Mouse (Mus musculus): ENCODE data around the gene Usp35. TPM values are rescaled to one million over a fixed set of nuclear protein-coding genes. Genes with fewer than 3 reads are reported as not detected.
A peak's percentile ranks its signal among the peaks of the same experiment; 100 is the strongest.

The Usp35 gene
- polyA plus RNA-seq (2015; fragmentation: Nextera tagmentation; extraction: Ambion mirVana): 3.9 and 4.4 TPM in 2 replicates

DNA sequence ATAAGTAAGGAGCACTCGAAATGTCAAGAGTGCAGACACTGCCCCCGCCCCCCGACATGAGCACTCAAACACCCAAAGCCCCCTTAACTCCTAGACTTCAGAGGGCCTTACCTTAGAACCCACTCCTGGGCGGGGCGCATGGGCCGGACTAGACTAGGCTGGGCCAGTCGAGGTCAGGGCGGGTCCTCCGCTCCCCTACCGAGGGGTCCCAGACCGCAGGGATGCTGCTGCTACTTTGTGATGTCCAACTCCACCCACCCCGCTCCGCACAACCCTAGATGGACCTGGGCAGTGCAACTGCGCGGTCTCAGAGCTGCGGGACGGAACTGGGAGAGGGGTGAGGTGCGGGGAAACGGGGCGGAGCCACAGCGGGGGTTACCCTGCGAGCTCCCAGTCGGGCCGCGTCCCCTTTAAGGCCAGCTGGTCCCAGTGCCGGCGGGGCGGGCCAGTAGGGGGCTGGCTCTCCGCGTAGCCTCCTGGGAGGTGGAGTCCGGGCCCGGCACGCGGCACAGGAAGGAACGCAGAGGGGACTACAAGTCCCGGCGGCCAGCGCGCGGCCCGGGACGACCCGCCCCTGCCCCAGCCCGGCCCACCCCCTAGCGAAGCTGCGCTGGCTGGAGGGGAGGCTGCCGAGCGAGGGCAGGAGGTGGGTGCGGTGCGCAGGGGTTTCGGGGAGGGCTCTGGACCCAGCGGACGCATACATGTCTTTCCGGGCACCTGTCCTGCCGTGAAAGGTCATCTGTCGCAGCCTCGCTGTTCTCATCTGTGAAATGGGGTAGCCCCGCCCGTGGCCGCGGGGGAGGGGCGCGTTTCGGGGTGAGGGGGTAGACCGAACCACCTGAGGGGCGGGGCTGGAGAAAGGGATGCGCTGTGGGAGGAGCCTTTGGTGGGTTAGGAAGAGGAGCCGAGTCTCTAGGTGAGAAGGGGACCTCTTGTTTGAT is at the start of gene Usp35, which contains the start of gene Kctd21:
Gene Usp35, minus strand, starts transcription at position 295 of the 941 bp plus-strand sequence.
Gene Kctd21, plus strand, starts transcription at position 602 of the 941 bp plus-strand sequence.
- Histone ChIP-seq H3K27me3 (replicated peaks; ENCODE audit: control insufficient read depth, insufficient read depth, low read length) (peaks cover 3% of the 10 kb centered on the region; the same call in 1 of the 2 replicates), H3K36me3 (ENCODE audit: control insufficient read depth, insufficient read depth) (no peaks in the 10 kb centered on the region), H3K4me3 (replicated peaks; ENCODE audit: low read length) (peak within 1 kb of the TSS; percentile 82), H3K27ac (ENCODE audit: low read length) (peak within 1 kb of the TSS; percentile 24; the same call in 1 of the 2 replicates), H3K4me2 (ENCODE audit: low read length) (peak within 1 kb of the TSS; percentile 75), H3K9me3 (ENCODE audit: control insufficient read depth, low read length) (no peaks in the 10 kb centered on the region), H3K9ac (replicated peaks; ENCODE audit: low read depth, low read length) (peak within 1 kb of the TSS; percentile 81), H3K4me1 (replicated peaks; ENCODE audit: control insufficient read depth, insufficient read depth, low read length) (peaks cover 21% of the 10 kb centered on the region)
- ATAC-seq: peak; percentile 99
- WGBS: 1% methylated on average over 68 of the region's 68 CpGs

DNA sequence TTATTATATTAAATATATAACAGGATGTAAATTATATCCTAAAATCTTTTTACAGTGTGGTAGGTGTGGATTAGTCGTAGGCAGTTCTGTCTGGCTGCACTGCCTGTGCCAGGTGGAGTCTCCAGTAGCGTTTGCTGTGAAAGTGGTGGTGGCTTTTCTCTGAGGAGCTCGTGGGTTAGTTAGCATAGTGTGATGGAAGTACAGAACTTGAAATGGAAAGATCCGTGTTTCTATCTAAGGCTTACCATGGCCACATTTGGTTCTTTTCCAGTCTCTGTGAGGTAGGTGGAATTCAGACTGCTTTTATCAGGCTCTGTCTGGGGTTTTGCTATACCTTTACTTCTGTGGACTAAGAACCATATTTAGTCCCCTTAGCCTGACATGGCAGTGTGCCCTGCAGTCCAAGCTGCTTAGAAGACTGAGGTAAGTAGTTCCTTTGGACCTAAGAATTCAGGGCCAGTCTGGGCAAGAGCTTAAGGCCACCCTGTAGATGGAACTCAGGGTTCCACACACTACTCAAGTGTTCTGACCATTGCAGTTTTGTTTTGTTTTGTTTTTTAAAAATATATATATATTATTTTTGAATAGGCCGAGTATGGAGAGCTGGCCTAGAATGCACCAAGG is 48.8 kb upstream of the Usp35 start:
- H3K27me3 ChIP-seq (replicated peaks; ENCODE audit: control insufficient read depth, insufficient read depth, low read length): no peaks in the 10 kb centered on the region
- ATAC-seq: no peak
- no peaks in the 10 kb centered on the region for H3K9me3 ChIP-seq (ENCODE audit: control insufficient read depth, low read length)
- no peaks in the 10 kb centered on the region for H3K4me1 ChIP-seq (replicated peaks; ENCODE audit: control insufficient read depth, insufficient read depth, low read length)
- no peak overlapping the region for H3K4me2 ChIP-seq (ENCODE audit: low read length)
- 91% methylated on average over 5 of the region's 5 CpGs for WGBS
- H3K27ac ChIP-seq (ENCODE audit: low read length): no peak overlapping the region
- H3K4me3 ChIP-seq (replicated peaks; ENCODE audit: low read length): no peak overlapping the region
- no peak overlapping the region for H3K9ac ChIP-seq (replicated peaks; ENCODE audit: low read depth, low read length)
- H3K36me3 ChIP-seq (ENCODE audit: control insufficient read depth, insufficient read depth): peaks cover 7% of the 10 kb centered on the region

DNA sequence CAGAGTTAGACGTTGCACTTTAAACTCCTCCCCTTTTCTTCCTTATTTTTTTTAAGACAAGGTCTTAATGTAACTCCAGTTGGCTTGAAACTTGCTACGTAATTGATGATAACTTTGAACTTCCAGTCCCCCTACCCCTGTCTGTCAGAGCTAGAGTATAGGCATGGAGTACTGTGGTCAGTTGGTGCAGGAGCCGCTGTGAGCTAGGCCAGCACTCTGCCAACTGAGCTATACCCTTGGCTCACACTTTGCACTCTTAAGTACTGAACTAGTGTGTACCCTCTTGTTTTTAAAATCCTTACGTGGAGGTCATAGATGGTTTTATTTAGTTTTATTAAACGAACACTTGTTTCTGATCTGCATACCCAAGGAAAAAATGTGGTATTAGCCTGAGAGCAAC is 47.5 kb upstream of the Usp35 start:
- Histone ChIP-seq H3K36me3 (ENCODE audit: control insufficient read depth, insufficient read depth) (peaks cover 7% of the 10 kb centered on the region), H3K27ac (ENCODE audit: low read length) (no peak overlapping the region), H3K4me3 (replicated peaks; ENCODE audit: low read length) (no peak overlapping the region), H3K9me3 (ENCODE audit: control insufficient read depth, low read length) (no peaks in the 10 kb centered on the region), H3K27me3 (replicated peaks; ENCODE audit: control insufficient read depth, insufficient read depth, low read length) (no peaks in the 10 kb centered on the region), H3K4me1 (replicated peaks; ENCODE audit: control insufficient read depth, insufficient read depth, low read length) (no peaks in the 10 kb centered on the region), H3K4me2 (ENCODE audit: low read length) (no peak overlapping the region), H3K9ac (replicated peaks; ENCODE audit: low read depth, low read length) (no peak overlapping the region)
- ATAC-seq: no peak
- 92% methylated on average over 5 of the region's 5 CpGs for WGBS

DNA sequence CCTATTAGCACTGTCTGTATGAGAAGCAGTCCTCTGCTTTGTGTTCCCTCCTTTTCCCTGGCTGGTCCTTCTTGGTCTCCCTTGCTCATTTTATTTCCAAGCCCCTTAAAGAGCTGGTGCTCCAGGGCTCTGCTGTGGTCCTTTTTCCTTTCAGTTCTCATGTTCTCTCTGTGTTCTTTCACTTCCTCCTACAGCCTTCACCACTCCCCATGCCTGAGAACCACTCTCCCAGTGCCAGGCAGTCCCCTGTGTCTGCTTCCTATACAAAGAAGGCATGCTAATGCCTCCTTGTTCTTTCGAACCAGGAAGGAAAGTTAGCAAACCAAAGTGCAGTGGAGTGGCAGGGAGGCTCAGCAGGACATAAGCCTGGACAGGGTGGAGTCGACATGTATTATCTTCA is 44.1 kb upstream of the Usp35 start:
- no peak for ATAC-seq
- Histone ChIP-seq H3K4me1 (replicated peaks; ENCODE audit: control insufficient read depth, insufficient read depth, low read length) (peaks cover 8% of the 10 kb centered on the region), H3K9me3 (ENCODE audit: control insufficient read depth, low read length) (no peaks in the 10 kb centered on the region), H3K36me3 (ENCODE audit: control insufficient read depth, insufficient read depth) (peaks cover 3% of the 10 kb centered on the region; the same call in 1 of the 2 replicates), H3K4me2 (ENCODE audit: low read length) (no peak overlapping the region), H3K9ac (replicated peaks; ENCODE audit: low read depth, low read length) (no peak overlapping the region), H3K27me3 (replicated peaks; ENCODE audit: control insufficient read depth, insufficient read depth, low read length) (no peaks in the 10 kb centered on the region), H3K4me3 (replicated peaks; ENCODE audit: low read length) (no peak overlapping the region), H3K27ac (ENCODE audit: low read length) (no peak overlapping the region)
- WGBS: 71% methylated on average over 2 of the region's 2 CpGs

DNA sequence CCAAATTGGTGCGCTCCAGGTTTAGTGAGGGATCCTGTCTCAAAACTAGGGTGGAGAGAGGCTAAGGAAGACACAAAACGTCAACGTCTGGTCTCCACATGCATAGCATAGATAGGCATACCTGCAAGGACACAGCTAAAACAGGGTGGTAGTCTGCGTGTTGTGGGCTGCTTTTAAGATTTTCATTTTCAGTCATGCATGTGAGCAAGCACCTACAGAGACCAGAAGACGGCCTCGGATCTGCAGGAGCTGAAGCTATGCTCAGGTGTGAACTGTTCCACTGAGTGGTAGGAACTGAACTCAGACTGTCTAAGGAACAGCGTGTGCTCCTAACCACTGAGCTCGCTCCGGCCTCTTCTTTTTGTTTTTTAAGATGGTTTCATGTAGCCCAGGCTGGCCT is 43.3 kb upstream of the Usp35 start:
- H3K9me3 ChIP-seq (ENCODE audit: control insufficient read depth, low read length): no peaks in the 10 kb centered on the region
- no peaks in the 10 kb centered on the region for H3K27me3 ChIP-seq (replicated peaks; ENCODE audit: control insufficient read depth, insufficient read depth, low read length)
- H3K4me2 ChIP-seq (ENCODE audit: low read length): no peak overlapping the region
- WGBS: 97% methylated on average over 9 of the region's 9 CpGs
- no peak overlapping the region for H3K9ac ChIP-seq (replicated peaks; ENCODE audit: low read depth, low read length)
- no peak for ATAC-seq
- H3K27ac ChIP-seq (ENCODE audit: low read length): no peak overlapping the region
- H3K4me1 ChIP-seq (replicated peaks; ENCODE audit: control insufficient read depth, insufficient read depth, low read length): peaks cover 11% of the 10 kb centered on the region
- H3K4me3 ChIP-seq (replicated peaks; ENCODE audit: low read length): no peak overlapping the region
- H3K36me3 ChIP-seq (ENCODE audit: control insufficient read depth, insufficient read depth): peaks cover 3% of the 10 kb centered on the region; the same call in 1 of the 2 replicates

DNA sequence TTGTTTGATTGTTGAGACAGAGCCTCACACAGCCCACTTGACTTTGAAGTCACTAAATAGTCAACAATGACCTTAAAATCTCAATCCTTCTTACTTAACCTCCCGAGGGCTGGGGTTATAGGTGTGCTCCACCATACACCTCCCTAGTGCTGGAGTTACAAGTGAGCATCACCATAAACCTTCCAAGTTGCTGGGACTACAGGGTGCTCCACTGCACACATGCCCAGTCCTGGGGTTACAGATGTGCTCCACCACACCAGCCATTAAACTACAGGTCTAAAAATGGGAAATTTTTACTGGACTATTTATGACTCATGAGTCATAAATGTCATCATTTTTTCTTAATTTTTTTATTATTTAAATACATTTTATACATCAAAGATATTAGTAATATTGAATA is 34.1 kb upstream of the Usp35 start:
- no peak for ATAC-seq
- no peaks in the 10 kb centered on the region for H3K36me3 ChIP-seq (ENCODE audit: control insufficient read depth, insufficient read depth)
- no peak overlapping the region for H3K27ac ChIP-seq (ENCODE audit: low read length)
- H3K27me3 ChIP-seq (replicated peaks; ENCODE audit: control insufficient read depth, insufficient read depth, low read length): no peaks in the 10 kb centered on the region
- H3K9ac ChIP-seq (replicated peaks; ENCODE audit: low read depth, low read length): no peak overlapping the region
- WGBS: 70% methylated on average over 1 of the region's 1 CpGs
- H3K9me3 ChIP-seq (ENCODE audit: control insufficient read depth, low read length): no peaks in the 10 kb centered on the region
- no peak overlapping the region for H3K4me2 ChIP-seq (ENCODE audit: low read length)
- no peak overlapping the region for H3K4me3 ChIP-seq (replicated peaks; ENCODE audit: low read length)
- peaks cover 3% of the 10 kb centered on the region for H3K4me1 ChIP-seq (replicated peaks; ENCODE audit: control insufficient read depth, insufficient read depth, low read length)

DNA sequence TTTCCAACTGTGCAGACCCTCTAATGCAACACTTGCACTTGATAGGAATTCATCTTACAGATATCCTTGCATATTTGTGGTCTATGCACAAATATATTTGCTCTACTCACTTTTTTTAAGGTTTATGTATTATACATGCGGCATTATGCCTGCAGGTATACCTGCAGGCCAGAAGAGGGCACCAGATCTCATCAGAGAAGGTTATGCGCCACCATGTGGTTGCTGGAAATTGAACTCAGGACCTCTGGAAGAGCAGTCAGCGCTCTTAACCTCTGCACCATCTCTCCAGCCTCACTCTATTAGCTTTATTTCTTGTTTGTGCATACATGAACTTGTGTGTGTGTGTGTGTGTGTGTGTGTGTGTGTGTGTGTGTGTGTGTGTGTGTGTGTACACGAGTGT is 29.6 kb upstream of the Usp35 start:
- Histone ChIP-seq H3K9me3 (ENCODE audit: control insufficient read depth, low read length) (no peaks in the 10 kb centered on the region), H3K4me2 (ENCODE audit: low read length) (no peak overlapping the region), H3K36me3 (ENCODE audit: control insufficient read depth, insufficient read depth) (no peaks in the 10 kb centered on the region), H3K9ac (replicated peaks; ENCODE audit: low read depth, low read length) (no peak overlapping the region), H3K27me3 (replicated peaks; ENCODE audit: control insufficient read depth, insufficient read depth, low read length) (no peaks in the 10 kb centered on the region), H3K4me3 (replicated peaks; ENCODE audit: low read length) (no peak overlapping the region), H3K27ac (ENCODE audit: low read length) (no peak overlapping the region), H3K4me1 (replicated peaks; ENCODE audit: control insufficient read depth, insufficient read depth, low read length) (no peaks in the 10 kb centered on the region)
- 35% methylated on average over 4 of the region's 4 CpGs for WGBS
- ATAC-seq: no peak

DNA sequence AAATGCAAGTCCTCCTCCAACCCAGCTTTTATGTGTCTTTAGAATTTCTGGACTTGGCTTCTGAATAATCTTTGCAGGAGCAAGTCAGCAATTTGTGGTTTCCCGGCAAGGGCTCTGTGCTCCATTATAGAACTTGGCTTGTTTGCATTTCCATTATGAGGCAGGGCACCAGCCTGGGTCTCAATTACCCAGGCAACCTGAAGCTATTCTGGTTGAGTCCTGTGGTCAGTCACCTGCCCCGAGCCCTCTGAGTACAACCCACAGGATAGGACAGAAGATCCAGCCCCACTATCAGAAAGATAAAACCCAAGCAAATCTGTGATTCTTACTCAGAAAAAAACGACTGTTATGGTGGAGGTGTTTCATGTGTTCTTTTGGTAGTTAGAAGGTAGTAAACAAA is 29.1 kb upstream of the Usp35 start:
- Histone ChIP-seq H3K4me3 (replicated peaks; ENCODE audit: low read length) (no peak overlapping the region), H3K4me2 (ENCODE audit: low read length) (no peak overlapping the region), H3K4me1 (replicated peaks; ENCODE audit: control insufficient read depth, insufficient read depth, low read length) (no peaks in the 10 kb centered on the region), H3K36me3 (ENCODE audit: control insufficient read depth, insufficient read depth) (no peaks in the 10 kb centered on the region), H3K9me3 (ENCODE audit: control insufficient read depth, low read length) (no peaks in the 10 kb centered on the region), H3K27ac (ENCODE audit: low read length) (no peak overlapping the region), H3K27me3 (replicated peaks; ENCODE audit: control insufficient read depth, insufficient read depth, low read length) (no peaks in the 10 kb centered on the region), H3K9ac (replicated peaks; ENCODE audit: low read depth, low read length) (no peak overlapping the region)
- 44% methylated on average over 3 of the region's 3 CpGs for WGBS
- ATAC-seq: no peak

DNA sequence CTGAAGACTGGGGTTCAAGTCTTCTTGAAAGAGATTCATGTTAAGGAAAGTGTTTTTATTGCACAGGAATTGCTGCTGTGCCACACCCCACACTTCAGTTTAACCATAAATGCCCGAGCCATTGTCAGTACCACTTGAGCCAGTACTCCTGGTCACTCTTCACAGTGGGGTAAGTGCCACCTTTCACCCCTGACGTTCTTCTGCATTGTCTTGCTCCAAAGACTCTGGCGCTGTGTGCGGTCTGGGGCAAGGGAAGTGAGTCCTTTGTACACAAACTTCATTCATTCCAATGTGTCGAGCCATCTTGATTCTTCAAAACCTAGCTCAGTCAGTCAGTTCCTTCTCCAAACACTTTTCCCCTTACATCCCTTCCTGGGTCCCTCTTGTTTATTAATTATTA is 28.3 kb upstream of the Usp35 start:
- Histone ChIP-seq H3K4me3 (replicated peaks; ENCODE audit: low read length) (no peak overlapping the region), H3K9ac (replicated peaks; ENCODE audit: low read depth, low read length) (no peak overlapping the region), H3K27ac (ENCODE audit: low read length) (no peak overlapping the region), H3K36me3 (ENCODE audit: control insufficient read depth, insufficient read depth) (no peaks in the 10 kb centered on the region), H3K27me3 (replicated peaks; ENCODE audit: control insufficient read depth, insufficient read depth, low read length) (no peaks in the 10 kb centered on the region), H3K9me3 (ENCODE audit: control insufficient read depth, low read length) (no peaks in the 10 kb centered on the region), H3K4me1 (replicated peaks; ENCODE audit: control insufficient read depth, insufficient read depth, low read length) (no peaks in the 10 kb centered on the region), H3K4me2 (ENCODE audit: low read length) (no peak overlapping the region)
- 65% methylated on average over 5 of the region's 5 CpGs for WGBS
- no peak for ATAC-seq

Data from forebrain, embryonic 16.5 days (tissue).